Comparison of ENCODE assay signal across 31 mouse cellular contexts in the genomic region with DNA sequence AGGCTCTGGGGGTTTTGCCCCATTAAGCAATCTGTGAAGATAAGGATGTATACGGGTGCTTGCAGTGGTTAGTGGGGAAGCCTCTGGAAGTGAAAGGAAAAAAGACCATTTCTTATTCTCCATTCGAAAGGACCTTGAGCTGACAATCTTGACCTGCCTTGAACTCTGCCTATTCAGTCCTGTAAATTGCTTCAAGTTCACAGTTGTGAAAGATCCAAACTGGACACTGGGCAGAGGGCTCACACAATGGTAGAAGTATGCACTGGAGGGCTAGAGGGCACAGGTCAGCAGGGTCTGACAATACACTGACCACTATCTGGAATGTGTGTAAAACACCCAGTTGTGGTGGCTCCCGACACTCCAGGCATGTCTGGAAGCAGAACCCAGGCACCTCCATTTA.
DNase-seq lines count a peak whose midpoint lies in the region; ATAC-seq and TF ChIP-seq lines count a peak whose summit lies in the region.
"Had no signal": no experiment of that assay in that cellular context is flagged by ENCODE, and none has a peak within 500 bp of the region (broad histone marks: within the 10 kb centered on the region; RNA-seq: fewer than 3 reads in every experiment).

No protein-coding gene starts in this region.

- H3K4me1 ChIP-seq in midbrain, embryonic 10.5 days, result peaks cover 96% of the 10 kb centered on the region
- peaks cover 72% of the 10 kb centered on the region for H3K4me1 ChIP-seq in midbrain, embryonic 13.5 days (replicated peaks)

- peak overlapping the region; percentile 77; the same call in 1 of the 2 replicates for H3K27ac ChIP-seq in gastrocnemius, adult 2 months
- peak overlapping the region; percentile 70 for H3K27ac ChIP-seq in midbrain, embryonic 10.5 days (replicated peaks)
- no peak overlapping the region for H3K27ac ChIP-seq in midbrain, embryonic 13.5 days
- H3K27ac ChIP-seq in left cerebral cortex, adult 2 months, result no peak overlapping the region
- H3K27ac ChIP-seq: embryonic facial prominence, embryonic 13.5 days; heart, adult 2 months; hindbrain, embryonic 12.5 days; limb, embryonic 12.5 days; midbrain, embryonic 15.5 days had no signal

- intact Hi-C loops in gastrocnemius, adult 2 months (cut with DNase I), result no loop called here
- intact Hi-C loops in left cerebral cortex, adult 2 months (cut with DNase I), result no loop called here

- no peaks in the 10 kb centered on the region for H3K36me3 ChIP-seq in midbrain, embryonic 10.5 days
- no peaks in the 10 kb centered on the region for H3K36me3 ChIP-seq in midbrain, embryonic 13.5 days
- H3K36me3 ChIP-seq: embryonic facial prominence, embryonic 13.5 days; hindbrain, embryonic 12.5 days; limb, embryonic 12.5 days; midbrain, embryonic 15.5 days had no signal

- H3K9me3 ChIP-seq in midbrain, embryonic 10.5 days (replicated peaks), result no peaks in the 10 kb centered on the region
- no peaks in the 10 kb centered on the region for H3K9me3 ChIP-seq in midbrain, embryonic 13.5 days
- H3K9me3 ChIP-seq: embryonic facial prominence, embryonic 13.5 days; hindbrain, embryonic 12.5 days; limb, embryonic 12.5 days; megakaryocyte, embryonic 14.5 days; midbrain, embryonic 15.5 days had no signal

- 47% methylated on average over 3 of the region's 3 CpGs for WGBS in midbrain, embryonic 10.5 days
- WGBS in midbrain, embryonic 13.5 days, result 54% methylated on average over 3 of the region's 3 CpGs

- TF ChIP-seq CTCF in gastrocnemius, adult 2 months (IDR thresholded peaks at IDR 0.05), result no peak
- TF ChIP-seq CTCF in left cerebral cortex, adult 2 months (IDR thresholded peaks at IDR 0.05), result no peak

- H3K4me3 ChIP-seq in gastrocnemius, adult 2 months, result peak overlapping the region; percentile 56; the same call in 1 of the 2 replicates
- no peak overlapping the region for H3K4me3 ChIP-seq in midbrain, embryonic 10.5 days
- H3K4me3 ChIP-seq in midbrain, embryonic 13.5 days (replicated peaks), result no peak overlapping the region
- no peak overlapping the region for H3K4me3 ChIP-seq in left cerebral cortex, adult 2 months
- H3K4me3 ChIP-seq: embryonic facial prominence, embryonic 13.5 days; erythroblast, embryonic 14.5 days; heart, adult 2 months; hindbrain, embryonic 12.5 days; limb, embryonic 12.5 days; megakaryocyte, embryonic 14.5 days; midbrain, embryonic 15.5 days had no signal

- H3K27me3 ChIP-seq in midbrain, embryonic 10.5 days (ENCODE audit: low read depth, poor library complexity, severe bottlenecking), result no peaks in the 10 kb centered on the region
- no peaks in the 10 kb centered on the region for H3K27me3 ChIP-seq in midbrain, embryonic 13.5 days
- H3K27me3 ChIP-seq: embryonic facial prominence, embryonic 13.5 days; hindbrain, embryonic 12.5 days; limb, embryonic 12.5 days; megakaryocyte, embryonic 14.5 days; midbrain, embryonic 15.5 days had no signal

- H3K4me2 ChIP-seq in midbrain, embryonic 13.5 days (replicated peaks), result no peak overlapping the region
- H3K4me2 ChIP-seq: embryonic facial prominence, embryonic 13.5 days; hindbrain, embryonic 12.5 days; limb, embryonic 12.5 days; liver, embryonic 11.5 days; midbrain, embryonic 15.5 days had no signal

- no peak for ATAC-seq in midbrain, embryonic 13.5 days
- ATAC-seq: activated CD4-positive, CD25-positive, alpha-beta regulatory T cell, adult 4 months; forebrain, embryonic 14.5 days; midbrain, embryonic 15.5 days had no signal

- no peak overlapping the region for H3K9ac ChIP-seq in midbrain, embryonic 13.5 days (replicated peaks)
- H3K9ac ChIP-seq: embryonic facial prominence, embryonic 13.5 days; hindbrain, embryonic 12.5 days; limb, embryonic 12.5 days; liver, postnatal 0 days; midbrain, embryonic 15.5 days had no signal

- no peak for DNase-seq in gastrocnemius, adult 2 months
- DNase-seq in gastrocnemius, postnatal 4 days (ENCODE audit: low spot score in 2 of 2), result no peak
- no peak for DNase-seq in midbrain, embryonic 10.5 days (ENCODE audit: low spot score)
- DNase-seq in fibroblast of lung, adult 2 months (ENCODE audit: low read depth), result peak; percentile 37
- no peak for DNase-seq in left cerebral cortex, adult 2 months (ENCODE audit: extremely low spot score in 1 of 2, low spot score in 2 of 2)
- no peak for DNase-seq in cerebellum, adult 18-20 months
- DNase-seq: adrenal gland, postnatal 14 days; B cell, adult 2 months; cerebellum, adult 11-12 months; cerebellum, postnatal 10 days; gastrocnemius, postnatal 25 days; heart, adult 2 months; heart, postnatal 14 days; kidney, adult 9 months; kidney, postnatal 10 days; layer of hippocampus, adult 9-11 months; liver, postnatal 0 days; lung, postnatal 4 days; right cerebral cortex, postnatal 25 days; spleen, adult 18-20 months; thymus, postnatal 25 days had no signal

Comparison
In these comparisons a context has a peak if more than half of its experiments do, and no peak if none do; other contexts are left out.
1. H3K27ac ChIP-seq: peak in gastrocnemius, adult 2 months (single experiment) and midbrain, embryonic 10.5 days (single experiment); none in midbrain, embryonic 13.5 days (single experiment) and left cerebral cortex, adult 2 months (single experiment).